Mouse (Mus musculus) neural tube, embryonic 14.5 days (tissue): ENCODE data around the gene AI413582. TPM values are rescaled to one million over a fixed set of nuclear protein-coding genes. Genes with fewer than 3 reads are reported as not detected.

Experiments used
- ATAC-seq: fragments of 200-750 bp; cut with Nextera tagmentation; 2 replicates; pipeline ENCODE4 v1.8.0; 2017; ENCODE audit warnings: low read depth, mild to moderate bottlenecking, moderate TSS enrichment, moderate library complexity
- H3K27ac ChIP-seq: fragments of 300-500 bp; sonication (generic); 2 replicates; pipeline ENCODE4 v1.5.1; 2014; ENCODE audit warnings: low read depth, mild to moderate bottlenecking, control low read depth, low read length, moderate library complexity, mixed read lengths
- H3K27me3 ChIP-seq: fragments of 300-500 bp; sonication (generic); 2 replicates; pipeline ENCODE4 v1.6.1; 2014; ENCODE audit warnings: low read length; ENCODE audit not compliant: control insufficient read depth, insufficient read depth
- H3K36me3 ChIP-seq: fragments of 300-500 bp; sonication (generic); 2 replicates; pipeline ENCODE4 v1.6.1; 2014; ENCODE audit warnings: low read length, mixed read lengths; ENCODE audit not compliant: control insufficient read depth, insufficient read depth
- H3K4me1 ChIP-seq: fragments of 300-500 bp; sonication (generic); 2 replicates; pipeline ENCODE4 v1.6.1; 2014; ENCODE audit warnings: low read length; ENCODE audit not compliant: control insufficient read depth, insufficient read depth
- H3K4me2 ChIP-seq: fragments of 300-500 bp; sonication (generic); 2 replicates; pipeline ENCODE4 v1.6.1; 2014; ENCODE audit warnings: mild to moderate bottlenecking, low read depth, low read length, control low read depth
- H3K4me3 ChIP-seq: fragments of 300-500 bp; sonication (generic); 2 replicates; pipeline ENCODE4 v1.5.1; 2014; ENCODE audit warnings: low read depth, low read length, control low read depth, mixed read lengths
- H3K9ac ChIP-seq: fragments of 300-500 bp; sonication (generic); replicated peaks from 2 replicates; pipeline ENCODE4 v1.6.1; 2014; ENCODE audit warnings: low read depth, mild to moderate bottlenecking, control low read depth, low read length, mixed read lengths
- H3K9me3 ChIP-seq: fragments of 300-500 bp; sonication (generic); 2 replicates; pipeline ENCODE4 v1.6.1; 2016; ENCODE audit warnings: low read length; ENCODE audit not compliant: control insufficient read depth
- WGBS: fragments of 180-500 bp; shearing (Covaris S2); extraction: QIAGEN DNeasy Blood & Tissue Kit; methylation state at CpG from one replicate; pipeline ENCODE4 v1.1.7; 2014; 5-methylcytosine and 5-hydroxymethylcytosine counted together
- polyA plus RNA-seq: library from polyadenylated mRNA; unstranded; fragments of >200 nt; fragmentation: Nextera tagmentation; extraction: Ambion mirVana; gene quantifications from 2 replicates; pipeline ENCODE4 v1.2.1, GENCODE M21; 2014

AI413582 gene
- polyA plus RNA-seq, 1 experiment from 2014 or later, result 77.9 TPM

- Histone ChIP-seq H3K9me3 (no peaks in the 10 kb centered on the region), H3K4me1 (peaks cover 4% of the 10 kb centered on the region; the same call in 1 of the 2 replicates), H3K4me2 (peak within 1 kb of the TSS; percentile 30; the same call in 1 of the 2 replicates), H3K9ac (0 out of 2 replicates have a peak within 1 kb of the TSS, but pooled peaks have one; percentile 21), H3K27me3 (peaks cover 3% of the 10 kb centered on the region; the same call in 1 of the 2 replicates), H3K4me3 (no peak within 1 kb of the TSS), H3K36me3 (no peaks in the 10 kb centered on the region), H3K27ac (no peak within 1 kb of the TSS)
- ATAC-seq, result no peak
- WGBS, result 78% methylated on average over 5 of the region's 5 CpGs
These were observed 44.3 kb downstream of the AI413582 start, which contains the start of gene Grm4 for GRCm38 (mm10) chr17:27521303-27521702. Gene Grm4, minus strand, starts transcription at chr17:27521403.

GRCm38 (mm10) chr17:27520557-27520956 lies 45.0 kb downstream of the AI413582 start:
- ATAC-seq, result peak; percentile 69
- no peaks in the 10 kb centered on the region for H3K36me3 ChIP-seq
- 0 out of 2 replicates have a peak overlapping the region, but pooled peaks have one; percentile 21 for H3K9ac ChIP-seq
- peaks cover 4% of the 10 kb centered on the region; the same call in 1 of the 2 replicates for H3K4me1 ChIP-seq
- no peak overlapping the region for H3K4me3 ChIP-seq
- H3K4me2 ChIP-seq, result peak overlapping the region; percentile 30; the same call in 1 of the 2 replicates
- no peaks in the 10 kb centered on the region for H3K9me3 ChIP-seq
- no peak overlapping the region for H3K27ac ChIP-seq
- peaks cover 3% of the 10 kb centered on the region; the same call in 1 of the 2 replicates for H3K27me3 ChIP-seq
- WGBS, result 2% methylated on average over 27 of the region's 27 CpGs

GRCm38 (mm10) chr17:27518700-27519595 lies 46.6 kb downstream of the AI413582 start:
- Histone ChIP-seq H3K4me1 (peaks cover 7% of the 10 kb centered on the region; the same call in 1 of the 2 replicates), H3K9ac (no peak overlapping the region), H3K9me3 (no peaks in the 10 kb centered on the region), H3K4me2 (no peak overlapping the region), H3K4me3 (no peak overlapping the region), H3K36me3 (no peaks in the 10 kb centered on the region), H3K27ac (no peak overlapping the region), H3K27me3 (peaks cover 7% of the 10 kb centered on the region; the same call in 1 of the 2 replicates)
- no peak for ATAC-seq
- WGBS, result 26% methylated on average over 15 of the region's 15 CpGs

GRCm38 (mm10) chr17:27518296-27518695 lies 47.3 kb downstream of the AI413582 start:
- Histone ChIP-seq H3K4me2 (no peak overlapping the region), H3K27ac (no peak overlapping the region), H3K36me3 (no peaks in the 10 kb centered on the region), H3K4me3 (no peak overlapping the region), H3K27me3 (peaks cover 7% of the 10 kb centered on the region; the same call in 1 of the 2 replicates), H3K9ac (no peak overlapping the region), H3K9me3 (no peaks in the 10 kb centered on the region), H3K4me1 (peaks cover 12% of the 10 kb centered on the region; the same call in 1 of the 2 replicates)
- ATAC-seq, result no peak
- WGBS, result 19% methylated on average over 8 of the region's 9 CpGs

GRCm38 (mm10) chr17:27513916-27514762 lies 51.4 kb downstream of the AI413582 start:
- WGBS, result 31% methylated on average over 27 of the region's 27 CpGs
- Histone ChIP-seq H3K4me3 (peak overlapping the region; percentile 57), H3K4me2 (peak overlapping the region; percentile 99), H3K9ac (0 out of 2 replicates have a peak overlapping the region, but pooled peaks have one; percentile 73), H3K27me3 (peaks cover 15% of the 10 kb centered on the region; the same call in 1 of the 2 replicates), H3K9me3 (no peaks in the 10 kb centered on the region), H3K4me1 (peaks cover 19% of the 10 kb centered on the region; the same call in 1 of the 2 replicates), H3K27ac (no peak overlapping the region), H3K36me3 (no peaks in the 10 kb centered on the region)
- peak; percentile 18; the same call in 1 of the 2 replicates for ATAC-seq

Other genes starting within 250 kb of the AI413582 start
- 7.4 and 9.1 TPM in 2 replicates for gene Grm4, start 44.4 kb downstream of the AI413582 start, polyA plus RNA-seq
- 129 and 141 TPM in 2 replicates for gene Hmga1, start 9.3 kb downstream of the AI413582 start, polyA plus RNA-seq
- gene Nudt3, start 57.7 kb upstream of the AI413582 start, polyA plus RNA-seq, result 74.8 and 125 TPM in 2 replicates
- gene RPS10-NUDT3, start 69.5 kb upstream of the AI413582 start, polyA plus RNA-seq, result not detected in 2 replicates
- 510 and 518 TPM in 2 replicates for gene Rps10, start 70.9 kb upstream of the AI413582 start, polyA plus RNA-seq
- 45.5 and 53.6 TPM in 2 replicates for gene Pacsin1, start 89.8 kb upstream of the AI413582 start, polyA plus RNA-seq
- 0.59 and 1.3 TPM in 2 replicates for gene Spdef, start 163.2 kb upstream of the AI413582 start, polyA plus RNA-seq